Mouse (Mus musculus) hindbrain, embryonic 12.5 days (tissue): Measurements from ENCODE around the gene Mrpl40. TPM values are rescaled to one million over a fixed set of nuclear protein-coding genes. Genes with fewer than 3 reads are reported as not detected.
"Not testable (repeated sequence)": the region's sequence is repeated elsewhere in the genome, so short reads cannot be mapped to it uniquely, and the experiment has no call there.

ENCODE experiments used
- ATAC-seq: fragments of 200-750 bp; cut with Nextera tagmentation; 2 replicates; pipeline ENCODE4 v1.8.0; 2017; ENCODE audit warnings: moderate TSS enrichment; ENCODE audit not compliant: low FRiP score
- H3K27ac ChIP-seq: fragments of 300-500 bp; sonication (generic); 2 replicates; pipeline ENCODE4 v1.5.1; 2016; ENCODE audit warnings: mild to moderate bottlenecking
- H3K27me3 ChIP-seq: fragments of 300-500 bp; sonication (generic); 2 replicates; pipeline ENCODE4 v1.6.1; 2016; ENCODE audit warnings: mild to moderate bottlenecking
- H3K36me3 ChIP-seq: fragments of 300-500 bp; sonication (generic); 2 replicates; pipeline ENCODE4 v1.6.1; 2016; ENCODE audit warnings: mild to moderate bottlenecking
- H3K4me1 ChIP-seq: fragments of 300-500 bp; sonication (generic); 2 replicates; pipeline ENCODE4 v1.6.1; 2016
- H3K4me2 ChIP-seq: fragments of 300-500 bp; sonication (generic); replicated peaks from 2 replicates; pipeline ENCODE4 v1.6.1; 2016; ENCODE audit warnings: mild to moderate bottlenecking
- H3K4me3 ChIP-seq: fragments of 300-500 bp; sonication (generic); 2 replicates; pipeline ENCODE4 v1.5.1; 2016; ENCODE audit warnings: mild to moderate bottlenecking
- H3K9ac ChIP-seq: fragments of 300-500 bp; sonication (generic); 2 replicates; pipeline ENCODE4 v1.6.1; 2016; ENCODE audit warnings: mild to moderate bottlenecking, moderate library complexity
- H3K9me3 ChIP-seq: fragments of 300-500 bp; sonication (generic); replicated peaks from 2 replicates; pipeline ENCODE4 v1.6.1; 2016; ENCODE audit warnings: mild to moderate bottlenecking
- WGBS: fragments of 180-500 bp; shearing (Covaris S2); methylation state at CpG from one replicate; pipeline ENCODE4 v1.1.7; 2016; 5-methylcytosine and 5-hydroxymethylcytosine counted together
- polyA plus RNA-seq: library from polyadenylated mRNA; unstranded; fragments of >200 nt; fragmentation: Nextera tagmentation; extraction: Ambion mirVana; gene quantifications from 2 replicates; pipeline ENCODE4 v1.2.1, GENCODE M21; 2016

Gene Mrpl40
- polyA plus RNA-seq: 70.3 and 76.8 TPM in 2 replicates

- H3K4me1 ChIP-seq: peaks cover 23% of the 10 kb centered on the region
- H3K27me3 ChIP-seq: no peaks in the 10 kb centered on the region
- peak within 1 kb of the TSS; percentile 93 for H3K27ac ChIP-seq
- peak; percentile 91 for ATAC-seq
- under 1% methylated on average over 87 of the region's 93 CpGs for WGBS
- H3K9me3 ChIP-seq: no peaks in the 10 kb centered on the region
- peak within 1 kb of the TSS; percentile 65 for H3K4me2 ChIP-seq
- H3K4me3 ChIP-seq: peak within 1 kb of the TSS; percentile 95
- peak within 1 kb of the TSS; percentile 95 for H3K9ac ChIP-seq
- peaks cover 32% of the 10 kb centered on the region for H3K36me3 ChIP-seq
These were observed at the start of gene Mrpl40, which contains the start of gene Hira for GRCm38 (mm10) chr16:18876442-18877308. Mrpl40 (minus strand) TSS chr16:18876862. Hira (plus strand) TSS chr16:18877037.

GRCm38 (mm10) chr16:18921771-18922170 is 45.1 kb upstream of the Mrpl40 start:
- no peaks in the 10 kb centered on the region for H3K9me3 ChIP-seq
- H3K27ac ChIP-seq: no peak overlapping the region
- no peak overlapping the region for H3K4me3 ChIP-seq
- no peak overlapping the region for H3K4me2 ChIP-seq
- 92% methylated on average over 2 of the region's 2 CpGs for WGBS
- H3K4me1 ChIP-seq: no peaks in the 10 kb centered on the region
- H3K9ac ChIP-seq: no peak overlapping the region
- H3K36me3 ChIP-seq: peaks cover 91% of the 10 kb centered on the region
- no peak for ATAC-seq
- H3K27me3 ChIP-seq: no peaks in the 10 kb centered on the region

- no peak for ATAC-seq
- peaks cover 77% of the 10 kb centered on the region for H3K36me3 ChIP-seq
- 96% methylated on average over 4 of the region's 4 CpGs for WGBS
- no peak overlapping the region for H3K4me3 ChIP-seq
- no peak overlapping the region for H3K27ac ChIP-seq
- no peak overlapping the region for H3K4me2 ChIP-seq
- H3K9ac ChIP-seq: no peak overlapping the region
- no peaks in the 10 kb centered on the region for H3K27me3 ChIP-seq
- no peaks in the 10 kb centered on the region for H3K9me3 ChIP-seq
- H3K4me1 ChIP-seq: no peaks in the 10 kb centered on the region
These were observed 39.4 kb upstream of the Mrpl40 start for GRCm38 (mm10) chr16:18916064-18916463.

GRCm38 (mm10) chr16:18905648-18906047 is 29.0 kb upstream of the Mrpl40 start:
- H3K4me3 ChIP-seq: no peak overlapping the region
- no peaks in the 10 kb centered on the region for H3K27me3 ChIP-seq
- H3K4me1 ChIP-seq: no peaks in the 10 kb centered on the region
- H3K9me3 ChIP-seq: no peaks in the 10 kb centered on the region
- no peak for ATAC-seq
- H3K9ac ChIP-seq: no peak overlapping the region
- no peak overlapping the region for H3K4me2 ChIP-seq
- no peak overlapping the region for H3K27ac ChIP-seq
- peaks cover 57% of the 10 kb centered on the region for H3K36me3 ChIP-seq
- WGBS: 85% methylated on average over 1 of the region's 1 CpGs

GRCm38 (mm10) chr16:18896429-18896828 is 19.8 kb upstream of the Mrpl40 start:
- Histone ChIP-seq H3K36me3 (peaks cover 38% of the 10 kb centered on the region), H3K4me3 (no peak overlapping the region), H3K27ac (no peak overlapping the region), H3K4me2 (no peak overlapping the region), H3K27me3 (no peaks in the 10 kb centered on the region), H3K9me3 (no peaks in the 10 kb centered on the region), H3K4me1 (no peaks in the 10 kb centered on the region), H3K9ac (no peak overlapping the region)
- no peak for ATAC-seq
- 78% methylated on average over 10 of the region's 10 CpGs for WGBS

- H3K4me1 ChIP-seq: no peaks in the 10 kb centered on the region
These were observed 18.6 kb upstream of the Mrpl40 start for GRCm38 (mm10) chr16:18895249-18895648.

GRCm38 (mm10) chr16:18893840-18894372 is 17.2 kb upstream of the Mrpl40 start:
- Histone ChIP-seq H3K9ac (no peak overlapping the region), H3K36me3 (peaks cover 23% of the 10 kb centered on the region), H3K9me3 (no peaks in the 10 kb centered on the region), H3K4me3 (no peak overlapping the region), H3K27me3 (no peaks in the 10 kb centered on the region), H3K4me2 (no peak overlapping the region), H3K27ac (no peak overlapping the region), H3K4me1 (no peaks in the 10 kb centered on the region)
- ATAC-seq: no peak
- WGBS: 83% methylated on average over 4 of the region's 4 CpGs

More at GRCm38 (mm10) chr16:18895249-18895648, 18.6 kb upstream of the Mrpl40 start:
- Histone ChIP-seq H3K27me3 (no peaks in the 10 kb centered on the region), H3K36me3 (peaks cover 30% of the 10 kb centered on the region), H3K4me2 (no peak overlapping the region), H3K9me3 (no peaks in the 10 kb centered on the region), H3K4me3 (no peak overlapping the region), H3K9ac (no peak overlapping the region), H3K27ac (no peak overlapping the region)
- no peak for ATAC-seq
- WGBS: 95% methylated on average over 3 of the region's 3 CpGs

GRCm38 (mm10) chr16:18884044-18884443 is 7.4 kb upstream of the Mrpl40 start:
- H3K36me3 ChIP-seq: peaks cover 23% of the 10 kb centered on the region; the same call in 1 of the 2 replicates
- peaks cover 15% of the 10 kb centered on the region for H3K4me1 ChIP-seq
- no peaks in the 10 kb centered on the region for H3K9me3 ChIP-seq
- ATAC-seq: no peak
- H3K4me3 ChIP-seq: no peak overlapping the region
- H3K27ac ChIP-seq: no peak overlapping the region
- H3K9ac ChIP-seq: no peak overlapping the region
- no peak overlapping the region for H3K4me2 ChIP-seq
- H3K27me3 ChIP-seq: no peaks in the 10 kb centered on the region

GRCm38 (mm10) chr16:18878091-18878720 is 1.5 kb upstream of the Mrpl40 start:
- Histone ChIP-seq H3K9me3 (no peaks in the 10 kb centered on the region), H3K36me3 (peaks cover 29% of the 10 kb centered on the region), H3K4me1 (peaks cover 23% of the 10 kb centered on the region), H3K9ac (peak overlapping the region; percentile 95), H3K4me3 (peak overlapping the region; percentile 95), H3K4me2 (peak overlapping the region; percentile 65), H3K27me3 (no peaks in the 10 kb centered on the region), H3K27ac (peak overlapping the region; percentile 93)
- ATAC-seq: peak; percentile 6; the same call in 1 of the 2 replicates
- 32% methylated on average over 20 of the region's 20 CpGs for WGBS

GRCm38 (mm10) chr16:18877386-18878090 is 876 bp upstream of the Mrpl40 start:
- no peaks in the 10 kb centered on the region for H3K9me3 ChIP-seq
- ATAC-seq: peak; percentile 49
- H3K9ac ChIP-seq: peak overlapping the region; percentile 95
- no peaks in the 10 kb centered on the region for H3K27me3 ChIP-seq
- H3K4me3 ChIP-seq: peak overlapping the region; percentile 95
- under 1% methylated on average over 36 of the region's 43 CpGs for WGBS
- peaks cover 23% of the 10 kb centered on the region for H3K4me1 ChIP-seq
- H3K4me2 ChIP-seq: peak overlapping the region; percentile 65
- peaks cover 31% of the 10 kb centered on the region for H3K36me3 ChIP-seq
- peak overlapping the region; percentile 93 for H3K27ac ChIP-seq

GRCm38 (mm10) chr16:18876091-18876441 is 596 bp downstream of the Mrpl40 start:
- no peak; the same call in 1 of the 2 replicates for ATAC-seq
- no peaks in the 10 kb centered on the region for H3K9me3 ChIP-seq
- H3K36me3 ChIP-seq: peaks cover 34% of the 10 kb centered on the region
- peak overlapping the region; percentile 95 for H3K9ac ChIP-seq
- peaks cover 23% of the 10 kb centered on the region for H3K4me1 ChIP-seq
- H3K4me2 ChIP-seq: peak overlapping the region; percentile 65
- H3K4me3 ChIP-seq: peak overlapping the region; percentile 95
- H3K27me3 ChIP-seq: no peaks in the 10 kb centered on the region
- peak overlapping the region; percentile 93 for H3K27ac ChIP-seq
- 1% methylated on average over 17 of the region's 17 CpGs for WGBS

- H3K27ac ChIP-seq, H3K4me3 ChIP-seq, H3K9me3 ChIP-seq, H3K4me2 ChIP-seq, H3K9ac ChIP-seq, H3K4me1 ChIP-seq, H3K27me3 ChIP-seq, ATAC-seq: not testable (repeated sequence)
- peaks cover 39% of the 10 kb centered on the region for H3K36me3 ChIP-seq
- 80% methylated on average over 1 of the region's 1 CpGs for WGBS
These were observed 6.2 kb downstream of the Mrpl40 start for GRCm38 (mm10) chr16:18870495-18870894.
